Mouse (Mus musculus): Measurements from ENCODE around the gene Slc12a3. TPM values are rescaled to one million over a fixed set of nuclear protein-coding genes. Genes with fewer than 3 reads are reported as not detected.

Slc12a3 gene
- polyA plus RNA-seq, 1 experiment: 1.2 TPM

- Histone ChIP-seq H3K4me1 (ENCODE audit: control insufficient read depth, insufficient read depth, insufficient read length) (peaks cover 4% of the 10 kb centered on the region; the same call in 1 of the 2 replicates), H3K27ac (ENCODE audit: insufficient read depth, low read length) (no peak overlapping the region), H3K27me3 (ENCODE audit: control insufficient read depth, insufficient read depth, low read length) (no peaks in the 10 kb centered on the region), H3K36me3 (ENCODE audit: control insufficient read depth, insufficient read depth, low read length) (peaks cover 59% of the 10 kb centered on the region), H3K4me3 (ENCODE audit: extremely low read depth, insufficient read depth, insufficient read length) (no peak overlapping the region)
- DNase-seq (ENCODE audit: low read depth in 1 of 2, low spot score in 2 of 2): no peak
- 99% methylated on average over 8 of the region's 8 CpGs for WGBS
- TF ChIP-seq POLR2A (IDR thresholded peaks at IDR 0.05; ENCODE audit: low read depth, low read length) (no peak), CTCF (IDR thresholded peaks at IDR 0.05; ENCODE audit: extremely low read depth, insufficient read depth, insufficient read length, insufficient replicate concordance) (no peak)
These were observed 61.9 kb downstream of the Slc12a3 start for GRCm38 (mm10) chr8:94390910-94391309.

- DNase-seq (ENCODE audit: low read depth in 1 of 2, low spot score in 2 of 2): peak in 1 of 2 experiments; percentile 44
- WGBS: 91% methylated on average over 12 of the region's 12 CpGs
- peaks cover 61% of the 10 kb centered on the region for H3K36me3 ChIP-seq (ENCODE audit: control insufficient read depth, insufficient read depth, low read length)
These were observed 63.1 kb downstream of the Slc12a3 start for GRCm38 (mm10) chr8:94392147-94392546.

GRCm38 (mm10) chr8:94392648-94393047, 63.6 kb downstream of the Slc12a3 start:
- no peak overlapping the region for H3K27ac ChIP-seq (ENCODE audit: insufficient read depth, low read length)
- no peak for DNase-seq (ENCODE audit: low read depth in 1 of 2, low spot score in 2 of 2)
- WGBS: 87% methylated on average over 6 of the region's 6 CpGs
- no peak for TF ChIP-seq POLR2A (IDR thresholded peaks at IDR 0.05; ENCODE audit: low read depth, low read length)
- no peak for TF ChIP-seq CTCF (IDR thresholded peaks at IDR 0.05; ENCODE audit: extremely low read depth, insufficient read depth, insufficient read length, insufficient replicate concordance)
- peaks cover 61% of the 10 kb centered on the region for H3K36me3 ChIP-seq (ENCODE audit: control insufficient read depth, insufficient read depth, low read length)
- H3K27me3 ChIP-seq (ENCODE audit: control insufficient read depth, insufficient read depth, low read length): no peaks in the 10 kb centered on the region
- no peak overlapping the region for H3K4me3 ChIP-seq (ENCODE audit: extremely low read depth, insufficient read depth, insufficient read length)
- peaks cover 4% of the 10 kb centered on the region; the same call in 1 of the 2 replicates for H3K4me1 ChIP-seq (ENCODE audit: control insufficient read depth, insufficient read depth, insufficient read length)

More at GRCm38 (mm10) chr8:94392147-94392546, 63.1 kb downstream of the Slc12a3 start:
- TF ChIP-seq POLR2A (IDR thresholded peaks at IDR 0.05; ENCODE audit: low read depth, low read length) (no peak), CTCF (IDR thresholded peaks at IDR 0.05; ENCODE audit: extremely low read depth, insufficient read depth, insufficient read length, insufficient replicate concordance) (no peak)
- no peak overlapping the region for H3K4me3 ChIP-seq (ENCODE audit: extremely low read depth, insufficient read depth, insufficient read length)
- peaks cover 4% of the 10 kb centered on the region; the same call in 1 of the 2 replicates for H3K4me1 ChIP-seq (ENCODE audit: control insufficient read depth, insufficient read depth, insufficient read length)
- no peaks in the 10 kb centered on the region for H3K27me3 ChIP-seq (ENCODE audit: control insufficient read depth, insufficient read depth, low read length)
- no peak overlapping the region for H3K27ac ChIP-seq (ENCODE audit: insufficient read depth, low read length)

- WGBS: 92% methylated on average over 6 of the region's 6 CpGs
- TF ChIP-seq CTCF (IDR thresholded peaks at IDR 0.05; ENCODE audit: extremely low read depth, insufficient read depth, insufficient read length, insufficient replicate concordance): no peak
- TF ChIP-seq POLR2A (IDR thresholded peaks at IDR 0.05; ENCODE audit: low read depth, low read length): no peak
These were observed 67.0 kb downstream of the Slc12a3 start for GRCm38 (mm10) chr8:94395851-94396540.

GRCm38 (mm10) chr8:94396964-94397657, 68.1 kb downstream of the Slc12a3 start:
- H3K4me1 ChIP-seq (ENCODE audit: control insufficient read depth, insufficient read depth, insufficient read length): peaks cover 2% of the 10 kb centered on the region; the same call in 1 of the 2 replicates

More at GRCm38 (mm10) chr8:94395851-94396540, 67.0 kb downstream of the Slc12a3 start:
- Histone ChIP-seq H3K27ac (ENCODE audit: insufficient read depth, low read length) (no peak overlapping the region), H3K4me1 (ENCODE audit: control insufficient read depth, insufficient read depth, insufficient read length) (peaks cover 2% of the 10 kb centered on the region; the same call in 1 of the 2 replicates), H3K27me3 (ENCODE audit: control insufficient read depth, insufficient read depth, low read length) (no peaks in the 10 kb centered on the region), H3K4me3 (ENCODE audit: extremely low read depth, insufficient read depth, insufficient read length) (no peak overlapping the region), H3K36me3 (ENCODE audit: control insufficient read depth, insufficient read depth, low read length) (peaks cover 47% of the 10 kb centered on the region)
- DNase-seq (ENCODE audit: low read depth in 1 of 2, low spot score in 2 of 2): no peak

GRCm38 (mm10) chr8:94398587-94398986, 69.6 kb downstream of the Slc12a3 start:
- H3K4me3 ChIP-seq (ENCODE audit: extremely low read depth, insufficient read depth, insufficient read length): no peak overlapping the region
- WGBS: 30% methylated on average over 6 of the region's 6 CpGs
- DNase-seq (ENCODE audit: low read depth in 1 of 2, low spot score in 2 of 2): peak; percentile 48 to 53
- H3K4me1 ChIP-seq (ENCODE audit: control insufficient read depth, insufficient read depth, insufficient read length): peaks cover 2% of the 10 kb centered on the region; the same call in 1 of the 2 replicates
- TF ChIP-seq POLR2A (IDR thresholded peaks at IDR 0.05; ENCODE audit: low read depth, low read length): no peak
- no peak for TF ChIP-seq CTCF (IDR thresholded peaks at IDR 0.05; ENCODE audit: extremely low read depth, insufficient read depth, insufficient read length, insufficient replicate concordance)
- peak overlapping the region; percentile 56 for H3K27ac ChIP-seq (ENCODE audit: insufficient read depth, low read length)
- no peaks in the 10 kb centered on the region for H3K27me3 ChIP-seq (ENCODE audit: control insufficient read depth, insufficient read depth, low read length)
- peaks cover 24% of the 10 kb centered on the region for H3K36me3 ChIP-seq (ENCODE audit: control insufficient read depth, insufficient read depth, low read length)

More at GRCm38 (mm10) chr8:94396964-94397657, 68.1 kb downstream of the Slc12a3 start:
- peak; percentile 85; the same call in 1 of the 2 replicates for TF ChIP-seq CTCF (IDR thresholded peaks at IDR 0.05; ENCODE audit: extremely low read depth, insufficient read depth, insufficient read length, insufficient replicate concordance)
- TF ChIP-seq POLR2A (IDR thresholded peaks at IDR 0.05; ENCODE audit: low read depth, low read length): no peak
- Histone ChIP-seq H3K27me3 (ENCODE audit: control insufficient read depth, insufficient read depth, low read length) (no peaks in the 10 kb centered on the region), H3K4me3 (ENCODE audit: extremely low read depth, insufficient read depth, insufficient read length) (no peak overlapping the region), H3K27ac (ENCODE audit: insufficient read depth, low read length) (no peak overlapping the region), H3K36me3 (ENCODE audit: control insufficient read depth, insufficient read depth, low read length) (peaks cover 36% of the 10 kb centered on the region)
- WGBS: 70% methylated on average over 11 of the region's 11 CpGs
- peak; percentile 40 to 51 for DNase-seq (ENCODE audit: low read depth in 1 of 2, low spot score in 2 of 2)

All from spleen, adult 2 months (tissue).